Comparison of ENCODE assay signal across 8 mouse cellular contexts in genomic region chr14:25377900-25378716, GRCm38 (mm10).
DNase-seq lines count a peak whose midpoint lies in the region; ATAC-seq lines count a peak whose summit lies in the region.

No protein-coding gene starts in this region.

- H3K4me3 ChIP-seq in forebrain, embryonic 14.5 days (ENCODE audit: low read depth, low read length) = peak overlapping the region; percentile 36
- H3K4me3 ChIP-seq in liver, embryonic 16.5 days (ENCODE audit: low read depth, low read length) = peak overlapping the region; percentile 52
- peak overlapping the region; percentile 40 for H3K4me3 ChIP-seq in neural tube, embryonic 13.5 days

- intact Hi-C loops in heart, postnatal 14 days (cut with DNase I) = loop anchor here (1.0 to 5.0 kb wide), 3 partner anchors 71 to 261 kb away; no protein-coding TSS in a partner anchor

- peak overlapping the region; percentile 77 for H3K4me2 ChIP-seq in forebrain, embryonic 14.5 days (ENCODE audit: low read length)
- peak overlapping the region; percentile 60 for H3K4me2 ChIP-seq in liver, embryonic 16.5 days (ENCODE audit: low read depth, low read length)
- H3K4me2 ChIP-seq in neural tube, embryonic 13.5 days = peak overlapping the region; percentile 69

- H3K27ac ChIP-seq in forebrain, embryonic 14.5 days (ENCODE audit: low read depth, low read length) = peak overlapping the region; percentile 100
- peak overlapping the region; percentile 70 for H3K27ac ChIP-seq in liver, embryonic 16.5 days (ENCODE audit: low read length)
- peak overlapping the region; percentile 100 for H3K27ac ChIP-seq in neural tube, embryonic 13.5 days (replicated peaks)

- DNase-seq in CD4-positive, CD25-positive, alpha-beta regulatory T cell, adult 2 months (ENCODE audit: low read depth, low spot score) = peak; percentile 93
- DNase-seq in brain, embryonic 18.5 days (ENCODE audit: low read depth, low spot score) = peak; percentile 84
- peak; percentile 95 for DNase-seq in forebrain, embryonic 14.5 days (ENCODE audit: low spot score)
- peak; percentile 84 to 87 for DNase-seq in heart, postnatal 14 days
- DNase-seq in large intestine, adult 2 months (ENCODE audit: low read depth, low spot score) = peak; percentile 31
- DNase-seq in telencephalon, adult 2 months (ENCODE audit: low read depth, low spot score) = peak; percentile 93

- peaks cover 18% of the 10 kb centered on the region for H3K4me1 ChIP-seq in forebrain, embryonic 14.5 days (ENCODE audit: control insufficient read depth, insufficient read depth, low read length)
- H3K4me1 ChIP-seq in liver, embryonic 16.5 days (ENCODE audit: control insufficient read depth, low read depth, low read length) = no peaks in the 10 kb centered on the region; the same call in 1 of the 2 replicates
- H3K4me1 ChIP-seq in neural tube, embryonic 13.5 days (replicated peaks) = peaks cover 49% of the 10 kb centered on the region

- no peaks in the 10 kb centered on the region for H3K36me3 ChIP-seq in forebrain, embryonic 14.5 days (ENCODE audit: control insufficient read depth, insufficient read depth, low read length)
- H3K36me3 ChIP-seq in liver, embryonic 16.5 days (ENCODE audit: control insufficient read depth, insufficient read depth) = no peaks in the 10 kb centered on the region
- H3K36me3 ChIP-seq in neural tube, embryonic 13.5 days = no peaks in the 10 kb centered on the region

- H3K9me3 ChIP-seq in forebrain, embryonic 14.5 days (replicated peaks; ENCODE audit: control insufficient read depth, low read length) = no peaks in the 10 kb centered on the region
- H3K9me3 ChIP-seq in liver, embryonic 16.5 days (replicated peaks; ENCODE audit: control insufficient read depth, low read length) = no peaks in the 10 kb centered on the region
- H3K9me3 ChIP-seq in neural tube, embryonic 13.5 days = no peaks in the 10 kb centered on the region

- peak; percentile 86 for ATAC-seq in forebrain, embryonic 14.5 days
- peak; percentile 75 for ATAC-seq in liver, embryonic 16.5 days (ENCODE audit: low read depth)
- peak; percentile 95 for ATAC-seq in neural tube, embryonic 13.5 days (ENCODE audit: low read depth)

- under 1% methylated on average over 49 of the region's 54 CpGs for WGBS in forebrain, embryonic 14.5 days
- under 1% methylated on average over 49 of the region's 54 CpGs for WGBS in large intestine, adult 2 months
- under 1% methylated on average over 49 of the region's 54 CpGs for WGBS in liver, embryonic 16.5 days (ENCODE audit: insufficient replicate concordance)
- WGBS in neural tube, embryonic 13.5 days = 0% methylated on average over 50 of the region's 54 CpGs

- H3K27me3 ChIP-seq in forebrain, embryonic 14.5 days (replicated peaks; ENCODE audit: control insufficient read depth, insufficient read depth, low read length) = no peaks in the 10 kb centered on the region
- H3K27me3 ChIP-seq in liver, embryonic 16.5 days (ENCODE audit: control insufficient read depth, insufficient read depth, low read depth, low read length) = peaks cover 18% of the 10 kb centered on the region
- no peaks in the 10 kb centered on the region for H3K27me3 ChIP-seq in neural tube, embryonic 13.5 days

- peak overlapping the region; percentile 92 for H3K9ac ChIP-seq in forebrain, embryonic 14.5 days (ENCODE audit: low read length)
- peak overlapping the region; percentile 56 for H3K9ac ChIP-seq in liver, embryonic 16.5 days (ENCODE audit: low read depth, low read length)
- H3K9ac ChIP-seq in neural tube, embryonic 13.5 days = peak overlapping the region; percentile 85

Comparison
In these comparisons a context has a peak if more than half of its experiments do, and no peak if none do; other contexts are left out.
1. Peak in every context shown above with its lines: DNase-seq, ATAC-seq, H3K4me3 ChIP-seq and H3K27ac ChIP-seq.
2. DNase-seq: peak in every context shown above with its lines; median percentile 95 in forebrain, embryonic 14.5 days; 93 in CD4-positive, CD25-positive, alpha-beta regulatory T cell, adult 2 months; 93 in telencephalon, adult 2 months; 86 in heart, postnatal 14 days; 84 in brain, embryonic 18.5 days; 31 in large intestine, adult 2 months.